Mouse (Mus musculus) stomach, embryonic 14.5 days (tissue): ENCODE data around the gene Pla2g1b. TPM values are rescaled to one million over a fixed set of nuclear protein-coding genes. Genes with fewer than 3 reads are reported as not detected.
"Not testable (repeated sequence)": the region's sequence is repeated elsewhere in the genome, so short reads cannot be mapped to it uniquely, and the experiment has no call there.

Experiments
- ATAC-seq: fragments of 200-750 bp; cut with Nextera tagmentation; 2 replicates; pipeline ENCODE4 v1.8.0; 2017; ENCODE audit warnings: low read depth, moderate TSS enrichment; ENCODE audit not compliant: insufficient number of reproducible peaks, insufficient read depth, low FRiP score
- H3K27ac ChIP-seq: fragments of 300-500 bp; sonication (generic); 2 replicates; pipeline ENCODE4 v1.5.1; 2014; ENCODE audit warnings: mild to moderate bottlenecking, low read length, moderate library complexity, mixed read lengths
- H3K27me3 ChIP-seq: fragments of 300-500 bp; sonication (generic); 2 replicates; pipeline ENCODE4 v1.6.1; 2014; ENCODE audit warnings: low read length, control low read depth, mixed read lengths; ENCODE audit not compliant: control insufficient read depth, insufficient read depth
- H3K36me3 ChIP-seq: fragments of 300-500 bp; sonication (generic); 2 replicates; pipeline ENCODE4 v1.6.1; 2014; ENCODE audit warnings: mild to moderate bottlenecking, control low read depth, low read length, moderate library complexity, mixed read lengths; ENCODE audit not compliant: control insufficient read depth, insufficient read depth
- H3K4me1 ChIP-seq: fragments of 300-500 bp; sonication (generic); 2 replicates; pipeline ENCODE4 v1.6.1; 2014; ENCODE audit warnings: low read length, control low read depth, mixed read lengths; ENCODE audit not compliant: control insufficient read depth, insufficient read depth
- H3K4me2 ChIP-seq: fragments of 300-500 bp; sonication (generic); replicated peaks from 2 replicates; pipeline ENCODE4 v1.6.1; 2014; ENCODE audit warnings: low read depth, low read length, control low read depth
- H3K4me3 ChIP-seq: fragments of 300-500 bp; sonication (generic); 2 replicates; pipeline ENCODE4 v1.5.1; 2014; ENCODE audit warnings: low read depth, low read length, control low read depth
- H3K9ac ChIP-seq: fragments of 300-500 bp; sonication (generic); replicated peaks from 2 replicates; pipeline ENCODE4 v1.6.1; 2014; ENCODE audit warnings: low read depth, mild to moderate bottlenecking, control low read depth, low read length, moderate library complexity, mixed read lengths
- H3K9me3 ChIP-seq: fragments of 300-500 bp; sonication (generic); 2 replicates; pipeline ENCODE4 v1.6.1; 2016; ENCODE audit warnings: low read depth, low read length, control low read depth; ENCODE audit not compliant: control insufficient read depth
- WGBS: fragments of 180-500 bp; shearing (Covaris S2); extraction: QIAGEN DNeasy Blood & Tissue Kit; methylation state at CpG from one replicate; pipeline ENCODE4 v1.1.7; 2014; 5-methylcytosine and 5-hydroxymethylcytosine counted together
- polyA plus RNA-seq: library from polyadenylated mRNA; unstranded; fragments of >200 nt; fragmentation: Nextera tagmentation; extraction: Ambion mirVana; gene quantifications from 2 replicates; pipeline ENCODE4 v1.2.1, GENCODE M21; 2014

The Pla2g1b gene
- polyA plus RNA-seq, 1 experiment from 2014 or later: 20.2 TPM

DNA sequence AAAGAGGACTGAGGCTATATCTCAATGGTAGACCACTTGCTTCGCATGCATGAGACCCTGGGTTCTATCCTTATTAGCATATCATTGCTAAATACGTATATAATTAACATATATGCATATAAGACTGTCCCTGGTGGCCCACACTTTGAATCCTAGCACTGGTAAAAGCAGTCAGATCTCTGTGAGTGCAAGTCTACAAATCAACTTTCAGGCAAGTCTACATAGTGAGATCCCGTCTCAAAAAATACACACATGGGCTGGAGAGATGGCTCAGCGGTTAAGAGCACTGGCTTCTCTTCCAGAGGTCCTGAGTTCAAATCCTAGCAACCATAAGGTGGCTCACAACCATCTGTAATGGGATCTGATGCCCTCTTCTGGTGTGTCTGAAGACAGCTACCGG lies 25.0 kb downstream of the Pla2g1b start:
- 32% methylated on average over 5 of the region's 5 CpGs for WGBS

GRCm38 (mm10) chr5:115491771-115492322 lies 25.8 kb downstream of the Pla2g1b start:
- peaks cover 16% of the 10 kb centered on the region; the same call in 1 of the 2 replicates for H3K4me1 ChIP-seq
- no peaks in the 10 kb centered on the region for H3K27me3 ChIP-seq
- 4% methylated on average over 28 of the region's 28 CpGs for WGBS
- H3K9me3 ChIP-seq: no peaks in the 10 kb centered on the region
- no peak overlapping the region for H3K27ac ChIP-seq
- no peaks in the 10 kb centered on the region for H3K36me3 ChIP-seq
- ATAC-seq: no peak
- H3K4me3 ChIP-seq: 0 out of 2 replicates have a peak overlapping the region, but pooled peaks have one; percentile 4
- H3K9ac ChIP-seq: no peak overlapping the region; the same call in 1 of the 2 replicates
- peak overlapping the region; percentile 40 for H3K4me2 ChIP-seq

More for the DNA sequence above, 25.0 kb downstream of the Pla2g1b start:
- H3K4me2 ChIP-seq: peak overlapping the region; percentile 33
- H3K4me1 ChIP-seq: peaks cover 16% of the 10 kb centered on the region; the same call in 1 of the 2 replicates
- H3K9ac ChIP-seq: no peak overlapping the region
- no peak for ATAC-seq
- no peaks in the 10 kb centered on the region for H3K27me3 ChIP-seq
- H3K4me3 ChIP-seq: no peak overlapping the region
- H3K36me3 ChIP-seq: no peaks in the 10 kb centered on the region
- no peak overlapping the region for H3K27ac ChIP-seq
- no peaks in the 10 kb centered on the region for H3K9me3 ChIP-seq

GRCm38 (mm10) chr5:115492711-115493335 lies 26.8 kb downstream of the Pla2g1b start:
- 56% methylated on average over 6 of the region's 6 CpGs for WGBS
- H3K9me3 ChIP-seq: no peaks in the 10 kb centered on the region
- no peak for ATAC-seq
- H3K4me2 ChIP-seq: no peak overlapping the region
- H3K4me1 ChIP-seq: peaks cover 16% of the 10 kb centered on the region; the same call in 1 of the 2 replicates
- no peaks in the 10 kb centered on the region for H3K36me3 ChIP-seq
- no peak overlapping the region for H3K4me3 ChIP-seq
- H3K27me3 ChIP-seq: no peaks in the 10 kb centered on the region
- H3K27ac ChIP-seq: no peak overlapping the region
- no peak overlapping the region for H3K9ac ChIP-seq

GRCm38 (mm10) chr5:115493441-115493840 lies 27.4 kb downstream of the Pla2g1b start:
- H3K9ac ChIP-seq: no peak overlapping the region
- 25% methylated on average over 5 of the region's 5 CpGs for WGBS

GRCm38 (mm10) chr5:115495618-115496017 lies 29.6 kb downstream of the Pla2g1b start:
- H3K27ac ChIP-seq, H3K36me3 ChIP-seq, H3K4me2 ChIP-seq, H3K27me3 ChIP-seq, H3K9ac ChIP-seq, ATAC-seq, H3K4me3 ChIP-seq, H3K9me3 ChIP-seq: not testable (repeated sequence)
- peaks cover 16% of the 10 kb centered on the region; the same call in 1 of the 2 replicates for H3K4me1 ChIP-seq
- WGBS: 86% methylated on average over 3 of the region's 3 CpGs

More at GRCm38 (mm10) chr5:115493441-115493840, 27.4 kb downstream of the Pla2g1b start:
- H3K4me3 ChIP-seq: no peak overlapping the region
- no peak overlapping the region for H3K4me2 ChIP-seq
- no peak for ATAC-seq
- no peaks in the 10 kb centered on the region for H3K36me3 ChIP-seq
- peaks cover 16% of the 10 kb centered on the region; the same call in 1 of the 2 replicates for H3K4me1 ChIP-seq
- peak overlapping the region; percentile 50; the same call in 1 of the 2 replicates for H3K27ac ChIP-seq
- H3K27me3 ChIP-seq: no peaks in the 10 kb centered on the region
- no peaks in the 10 kb centered on the region for H3K9me3 ChIP-seq

DNA sequence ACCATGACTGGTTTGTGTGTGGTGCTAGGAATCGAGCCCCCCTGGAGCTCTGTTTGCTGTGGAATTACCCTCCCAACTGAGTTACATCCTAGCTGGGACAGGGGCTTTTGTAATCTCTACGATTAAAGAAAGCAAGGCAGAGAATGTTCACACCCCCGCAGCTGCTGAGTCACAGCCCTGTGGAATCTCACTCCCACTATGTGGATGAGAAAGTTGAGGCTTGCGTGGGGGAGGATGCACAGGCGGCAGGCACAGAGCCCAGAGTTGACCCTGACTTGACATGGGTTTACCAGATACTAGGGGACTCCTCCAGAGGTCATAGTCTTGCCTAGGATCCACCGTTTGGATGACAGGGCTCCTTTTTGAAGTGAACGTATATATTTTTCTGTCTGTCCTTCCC lies 31.0 kb downstream of the Pla2g1b start:
- Histone ChIP-seq H3K4me3 (no peak overlapping the region), H3K27me3 (no peaks in the 10 kb centered on the region), H3K4me1 (peaks cover 3% of the 10 kb centered on the region; the same call in 1 of the 2 replicates), H3K9me3 (no peaks in the 10 kb centered on the region), H3K9ac (no peak overlapping the region), H3K36me3 (no peaks in the 10 kb centered on the region), H3K27ac (no peak overlapping the region), H3K4me2 (no peak overlapping the region)
- ATAC-seq: no peak
- 74% methylated on average over 7 of the region's 7 CpGs for WGBS

- Histone ChIP-seq H3K4me3 (no peak overlapping the region), H3K4me1 (no peaks in the 10 kb centered on the region), H3K9ac (no peak overlapping the region), H3K27me3 (no peaks in the 10 kb centered on the region), H3K36me3 (no peaks in the 10 kb centered on the region), H3K9me3 (no peaks in the 10 kb centered on the region), H3K4me2 (no peak overlapping the region), H3K27ac (no peak overlapping the region)
- WGBS: 47% methylated on average over 9 of the region's 9 CpGs
- ATAC-seq: no peak
Observed at GRCm38 (mm10) chr5:115498307-115499240, 32.5 kb downstream of the Pla2g1b start.

DNA sequence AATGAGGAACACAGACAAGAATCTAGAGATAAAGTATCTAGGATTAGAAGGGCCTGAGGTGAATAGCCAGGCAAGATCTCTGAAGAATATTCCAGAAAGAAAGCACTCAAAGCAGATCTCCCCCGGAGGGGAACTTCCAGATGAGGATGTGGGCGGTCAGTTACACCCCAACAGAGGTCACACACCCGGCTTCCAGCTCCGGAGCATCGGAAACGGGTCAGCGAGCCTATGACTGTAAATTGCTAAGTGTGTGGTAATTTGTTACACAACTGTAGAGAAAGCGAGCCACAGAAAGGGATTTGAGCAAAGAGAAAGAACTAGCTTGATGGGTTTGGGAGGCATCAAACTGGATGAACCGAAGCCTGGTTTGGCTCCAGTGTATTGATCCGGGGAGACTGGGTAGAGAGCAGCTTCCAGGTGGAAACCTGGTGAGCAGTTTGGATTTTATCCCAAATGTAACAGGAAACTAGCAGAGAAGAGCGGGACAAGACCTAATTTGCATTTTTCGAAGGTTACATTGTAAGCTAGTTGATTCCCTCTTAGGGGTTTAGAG lies 34.4 kb downstream of the Pla2g1b start:
- WGBS: 82% methylated on average over 12 of the region's 12 CpGs
- Histone ChIP-seq H3K4me3 (no peak overlapping the region), H3K4me2 (no peak overlapping the region), H3K9me3 (0 out of 2 replicates have a peak, but pooled peaks cover 3% of the 10 kb centered on the region), H3K27me3 (no peaks in the 10 kb centered on the region), H3K27ac (no peak overlapping the region), H3K9ac (no peak overlapping the region), H3K4me1 (no peaks in the 10 kb centered on the region), H3K36me3 (no peaks in the 10 kb centered on the region)
- ATAC-seq: no peak
